Mouse (Mus musculus) layer of hippocampus, postnatal 25 days (tissue): ENCODE results near the gene Eif4g3. TPM values are rescaled to one million over a fixed set of nuclear protein-coding genes. Genes with fewer than 3 reads are reported as not detected.
A peak's percentile ranks its signal among the peaks of the same experiment; 100 is the strongest.

ENCODE experiments used
- DNase-seq, 2 experiments: peaks; one replicate each; pipeline ENCODE4 v3.0.0; 2022; ENCODE audit warnings: mixed read lengths in 2 of 2, low spot score in 1 of 2; ENCODE audit errors: extremely low spot score in 1 of 2
- total RNA-seq, 2 experiments: library from RNA; stranded (reverse); gene quantifications; 2 replicates each; pipeline ENCODE4 v1.2.3; 2021

The Eif4g3 gene
- total RNA-seq, 2 experiments from 2014 or later = 135 to 160 TPM

GRCm38 (mm10) chr4:138215671-138216199 is 222.9 kb downstream of the Eif4g3 start:
- no peak for DNase-seq

GRCm38 (mm10) chr4:138216200-138216890 is 223.5 kb downstream of the Eif4g3 start, which contains the start of gene Hp1bp3:
Hp1bp3 (plus strand) TSS chr4:138216296.
- peak; percentile 61 to 78 for DNase-seq

GRCm38 (mm10) chr4:138216891-138217392 is 224.1 kb downstream of the Eif4g3 start:
- DNase-seq = peak; percentile 93 to 97

- peak in 1 of 2 experiments; percentile 20 for DNase-seq
Measured at GRCm38 (mm10) chr4:138217441-138217840, 224.6 kb downstream of the Eif4g3 start.

- DNase-seq = no peak
Measured at GRCm38 (mm10) chr4:138217951-138218685, 225.3 kb downstream of the Eif4g3 start.

GRCm38 (mm10) chr4:138219331-138219730 is 226.5 kb downstream of the Eif4g3 start:
- no peak for DNase-seq

GRCm38 (mm10) chr4:138220761-138221160 is 227.9 kb downstream of the Eif4g3 start:
- no peak for DNase-seq

- DNase-seq = no peak
Measured at GRCm38 (mm10) chr4:138221406-138221805, 228.6 kb downstream of the Eif4g3 start.

GRCm38 (mm10) chr4:138222396-138222795 is 229.6 kb downstream of the Eif4g3 start:
- DNase-seq = no peak

GRCm38 (mm10) chr4:138223623-138224022 is 230.8 kb downstream of the Eif4g3 start:
- DNase-seq = no peak

GRCm38 (mm10) chr4:138246756-138247665 is 254.2 kb downstream of the Eif4g3 start:
- peak; percentile 42 to 44 for DNase-seq

GRCm38 (mm10) chr4:138250088-138250960 is 257.5 kb downstream of the Eif4g3 start, which contains the start of the genes Sh2d5 and Kif17:
Sh2d5 (plus strand) TSS chr4:138250403.
Kif17 (plus strand) TSS chr4:138250435.
- peak; percentile 78 to 80 for DNase-seq

GRCm38 (mm10) chr4:138251819-138252218 is 259.0 kb downstream of the Eif4g3 start:
- peak in 1 of 2 experiments; percentile 23 for DNase-seq

GRCm38 (mm10) chr4:138252231-138252630 is 259.4 kb downstream of the Eif4g3 start:
- DNase-seq = no peak

- no peak for DNase-seq
Measured at GRCm38 (mm10) chr4:138257116-138257687, 264.4 kb downstream of the Eif4g3 start.
